Mouse (Mus musculus) liver, postnatal 0 days (tissue): ENCODE measurements at regions not wholly inside any gene's neighbourhood (a gene's known extent, or its start where the extent isn't known, plus 50 kb on each side); places are given as distances from the start of the nearest gene placed in this dataset.

ENCODE experiments used
- ATAC-seq: fragments of 200-750 bp; cut with Nextera tagmentation; 2 replicates; pipeline ENCODE4 v1.8.0; 2017; ENCODE audit warnings: mild to moderate bottlenecking, moderate library complexity
- DNase-seq: peaks from one replicate; pipeline ENCODE4 v3.0.0-alpha.2; 2016
- H3K27ac ChIP-seq: fragments of 300-500 bp; sonication (generic); 2 replicates; pipeline ENCODE4 v1.5.1; 2014; ENCODE audit warnings: antibody characterized with exemption, moderate library complexity, mild to moderate bottlenecking, low read depth
- H3K27me3 ChIP-seq: fragments of 300-500 bp; sonication (generic); 2 replicates; pipeline ENCODE4 v1.6.1; 2014; ENCODE audit warnings: low read length, control low read depth, mixed read lengths; ENCODE audit not compliant: insufficient read depth
- H3K36me3 ChIP-seq: fragments of 300-500 bp; sonication (generic); replicated peaks from 2 replicates; pipeline ENCODE4 v1.6.1; 2014; ENCODE audit warnings: mild to moderate bottlenecking, control low read depth, low read length, moderate library complexity, mixed read lengths; ENCODE audit not compliant: insufficient read depth
- H3K4me1 ChIP-seq: fragments of 300-500 bp; sonication (generic); 2 replicates; pipeline ENCODE4 v1.6.1; 2014; ENCODE audit warnings: antibody characterized with exemption, mild to moderate bottlenecking, control low read depth; ENCODE audit not compliant: insufficient read depth
- H3K4me2 ChIP-seq: fragments of 300-500 bp; sonication (generic); 2 replicates; pipeline ENCODE4 v1.6.1; 2014; ENCODE audit warnings: low read depth, mild to moderate bottlenecking, low read length, moderate library complexity, mixed read lengths
- H3K4me3 ChIP-seq: fragments of 300-500 bp; sonication (generic); 2 replicates; pipeline ENCODE4 v1.5.1; 2014; ENCODE audit warnings: low read depth, low read length
- H3K9ac ChIP-seq: fragments of 300-500 bp; sonication (generic); replicated peaks from 2 replicates; pipeline ENCODE4 v1.6.1; 2014; ENCODE audit warnings: mild to moderate bottlenecking, moderate library complexity
- H3K9me3 ChIP-seq: fragments of 300-500 bp; sonication (generic); 2 replicates; pipeline ENCODE4 v1.6.1; 2016; ENCODE audit warnings: mild to moderate bottlenecking, control low read depth, low read length, mixed read lengths
- CTCF ChIP-seq: sonication (generic); IDR thresholded peaks from 2 replicates; pipeline ENCODE4 v1.5.1; 2016; ENCODE audit warnings: antibody characterized with exemption, low read depth
- EP300 ChIP-seq: IDR thresholded peaks from 2 replicates; pipeline ENCODE4 v1.6.1; 2016; ENCODE audit warnings: antibody characterized with exemption, low read depth, mild to moderate bottlenecking
- WGBS: fragments of 180-500 bp; shearing (Covaris S2); extraction: QIAGEN DNeasy Blood & Tissue Kit; methylation state at CpG from one replicate; pipeline ENCODE4 v1.1.7; 2014; ENCODE audit not compliant: insufficient replicate concordance; 5-methylcytosine and 5-hydroxymethylcytosine counted together

DNA sequence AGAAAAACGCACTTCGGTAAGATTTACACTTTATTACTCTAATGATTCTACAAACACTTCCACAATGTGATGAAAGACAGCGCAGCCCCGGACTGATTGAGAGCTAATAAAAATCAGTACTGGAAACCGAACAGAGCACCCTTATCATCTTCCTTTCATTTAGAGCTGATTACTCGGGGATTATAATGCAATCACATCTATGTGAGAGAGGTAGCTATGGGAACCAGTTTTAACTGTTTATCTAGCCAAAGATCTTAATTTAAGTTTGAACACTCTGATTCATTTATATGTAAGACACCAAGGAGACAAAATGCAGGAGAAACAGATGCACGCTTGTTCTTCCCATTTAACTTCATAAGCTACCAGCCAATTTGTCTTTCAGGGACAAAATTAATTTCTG is 124.1 kb upstream of the Lmo4 start:
- no peak for DNase-seq
- no peak overlapping the region for H3K4me2 ChIP-seq
- no peak overlapping the region for H3K27ac ChIP-seq
- H3K36me3 ChIP-seq, result no peaks in the 10 kb centered on the region
- H3K27me3 ChIP-seq, result no peaks in the 10 kb centered on the region
- TF ChIP-seq EP300, result no peak
- no peak overlapping the region for H3K9ac ChIP-seq
- no peak overlapping the region for H3K4me3 ChIP-seq
- no peak for ATAC-seq
- WGBS, result 78% methylated on average over 7 of the region's 7 CpGs
- no peaks in the 10 kb centered on the region for H3K9me3 ChIP-seq
- H3K4me1 ChIP-seq, result no peaks in the 10 kb centered on the region

DNA sequence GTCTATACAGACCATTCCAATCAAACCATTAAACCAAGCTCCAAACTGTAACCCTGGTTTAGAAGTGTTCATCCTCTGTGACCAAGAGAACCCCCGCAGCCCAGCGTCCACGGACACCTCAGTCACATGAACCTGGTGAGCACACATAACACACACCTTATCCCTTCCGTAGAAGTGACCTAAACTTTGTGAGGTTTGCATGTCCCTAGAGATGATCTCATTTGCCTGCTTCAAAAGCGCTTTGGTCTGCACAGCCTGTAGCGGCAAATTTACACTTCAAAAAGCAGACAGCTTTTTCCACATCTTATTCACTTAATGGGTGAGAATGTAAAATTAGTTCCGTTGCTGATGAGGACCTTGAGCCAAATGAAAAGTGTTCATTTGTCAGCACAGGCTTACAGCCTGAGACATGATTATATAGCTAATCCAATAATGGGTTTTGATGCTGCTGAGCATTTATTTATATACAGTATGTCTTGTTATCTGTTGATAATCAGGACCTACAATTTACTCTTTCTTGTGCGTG is 122.3 kb upstream of the Lmo4 start:
- no peak overlapping the region for H3K4me3 ChIP-seq

DNA sequence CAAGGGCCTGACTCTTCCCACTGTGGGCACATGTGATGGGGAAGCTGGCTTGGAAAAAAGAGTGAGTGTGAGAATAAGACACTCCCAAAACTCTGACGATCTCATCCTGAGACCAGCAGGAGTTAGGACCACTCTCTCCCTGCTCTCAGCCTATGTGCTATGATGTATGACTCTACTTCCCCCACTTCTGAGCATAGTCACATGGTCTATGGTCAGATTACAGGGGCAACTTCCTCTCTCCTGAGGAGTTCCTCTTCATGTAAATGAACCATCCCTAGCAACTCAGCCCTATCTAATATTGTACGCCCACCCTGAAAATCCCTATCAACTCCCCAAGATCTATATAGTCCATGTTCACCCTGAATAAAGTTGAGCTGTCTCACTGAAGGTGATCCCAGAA is 120.0 kb upstream of the Lmo4 start:
- H3K27me3 ChIP-seq, result no peaks in the 10 kb centered on the region
- H3K4me2 ChIP-seq, result no peak overlapping the region
- H3K27ac ChIP-seq, result no peak overlapping the region
- no peaks in the 10 kb centered on the region for H3K4me1 ChIP-seq
- H3K9me3 ChIP-seq, result no peaks in the 10 kb centered on the region
- DNase-seq, result no peak
- H3K4me3 ChIP-seq, result no peak overlapping the region
- no peak overlapping the region for H3K9ac ChIP-seq
- no peak for TF ChIP-seq EP300
- no peak for TF ChIP-seq CTCF
- WGBS, result 82% methylated on average over 2 of the region's 2 CpGs
- H3K36me3 ChIP-seq, result no peaks in the 10 kb centered on the region
- no peak for ATAC-seq

More for the DNA sequence above, 122.3 kb upstream of the Lmo4 start:
- ATAC-seq (no peak), DNase-seq (no peak)
- 89% methylated on average over 8 of the region's 8 CpGs for WGBS
- TF ChIP-seq EP300, result no peak
- no peak for TF ChIP-seq CTCF
- Histone ChIP-seq H3K9ac (no peak overlapping the region), H3K36me3 (no peaks in the 10 kb centered on the region), H3K27me3 (no peaks in the 10 kb centered on the region), H3K27ac (no peak overlapping the region), H3K4me2 (no peak overlapping the region), H3K9me3 (no peaks in the 10 kb centered on the region), H3K4me1 (no peaks in the 10 kb centered on the region)

DNA sequence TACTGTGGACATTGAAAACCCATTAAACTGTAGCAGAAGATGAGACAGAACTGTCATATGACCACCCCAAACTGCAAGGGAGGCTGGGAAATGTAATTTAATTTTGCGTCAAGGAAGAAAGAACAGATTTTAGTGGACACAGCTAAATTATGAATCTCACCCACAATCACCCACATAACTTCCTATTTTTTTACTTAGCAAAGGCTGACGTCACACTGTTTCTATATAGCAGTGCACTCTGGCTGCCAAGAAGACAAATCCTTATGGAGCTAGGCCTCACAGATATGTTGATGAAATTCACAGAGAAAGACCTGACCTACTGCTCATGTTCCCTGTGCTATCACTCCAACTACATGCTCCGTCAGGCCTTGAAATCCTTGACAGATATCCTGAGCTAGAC is 118.5 kb upstream of the Lmo4 start:
- no peaks in the 10 kb centered on the region for H3K27me3 ChIP-seq
- WGBS, result 78% methylated on average over 3 of the region's 3 CpGs
- DNase-seq, result no peak
- H3K4me3 ChIP-seq, result no peak overlapping the region
- no peaks in the 10 kb centered on the region for H3K4me1 ChIP-seq
- no peaks in the 10 kb centered on the region for H3K9me3 ChIP-seq
- no peak overlapping the region for H3K27ac ChIP-seq
- H3K36me3 ChIP-seq, result no peaks in the 10 kb centered on the region
- TF ChIP-seq CTCF (no peak), EP300 (no peak)
- ATAC-seq, result no peak
- H3K4me2 ChIP-seq, result no peak overlapping the region
- no peak overlapping the region for H3K9ac ChIP-seq

DNA sequence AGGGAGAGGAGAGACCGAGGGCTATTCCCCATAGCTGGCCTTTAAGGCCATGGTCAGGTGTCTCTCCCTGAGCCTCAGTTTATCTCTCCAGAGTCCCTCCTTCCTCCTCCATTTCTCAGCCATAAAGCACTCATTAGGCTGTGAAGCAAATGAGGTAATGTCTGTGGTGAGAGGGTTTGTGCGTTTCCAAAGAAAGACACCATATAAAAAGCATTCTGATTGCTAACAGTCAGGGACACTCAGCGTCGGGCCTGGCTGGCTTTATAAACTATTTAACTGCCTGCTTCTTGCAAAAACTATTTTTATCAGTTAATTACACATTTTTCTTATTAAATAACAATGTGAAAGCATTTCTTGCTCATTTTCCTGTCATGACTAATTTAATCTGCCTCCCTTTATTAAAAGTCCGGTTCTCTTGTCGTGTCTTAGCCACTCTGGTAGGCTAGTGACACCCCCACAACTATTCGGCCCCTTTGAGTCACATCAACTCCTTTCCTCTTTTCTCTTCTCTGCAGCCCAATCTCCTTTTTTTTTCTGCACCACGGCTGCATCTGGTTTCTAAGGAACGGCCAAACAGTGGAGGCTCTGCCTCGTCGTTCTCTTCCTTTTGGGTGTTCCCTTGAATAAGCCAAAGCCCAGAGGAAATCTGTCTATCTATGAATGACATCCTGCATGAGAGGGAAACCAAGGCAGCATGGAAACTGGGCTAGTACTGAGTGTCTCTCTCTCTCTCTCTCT is 114.6 kb upstream of the Lmo4 start:
- Histone ChIP-seq H3K4me3 (no peak overlapping the region), H3K4me1 (no peaks in the 10 kb centered on the region), H3K27ac (no peak overlapping the region), H3K27me3 (no peaks in the 10 kb centered on the region), H3K36me3 (no peaks in the 10 kb centered on the region), H3K9ac (no peak overlapping the region), H3K9me3 (no peaks in the 10 kb centered on the region), H3K4me2 (no peak overlapping the region)
- WGBS, result 61% methylated on average over 11 of the region's 11 CpGs
- DNase-seq (no peak), ATAC-seq (no peak)
- no peak for TF ChIP-seq CTCF
- no peak for TF ChIP-seq EP300

DNA sequence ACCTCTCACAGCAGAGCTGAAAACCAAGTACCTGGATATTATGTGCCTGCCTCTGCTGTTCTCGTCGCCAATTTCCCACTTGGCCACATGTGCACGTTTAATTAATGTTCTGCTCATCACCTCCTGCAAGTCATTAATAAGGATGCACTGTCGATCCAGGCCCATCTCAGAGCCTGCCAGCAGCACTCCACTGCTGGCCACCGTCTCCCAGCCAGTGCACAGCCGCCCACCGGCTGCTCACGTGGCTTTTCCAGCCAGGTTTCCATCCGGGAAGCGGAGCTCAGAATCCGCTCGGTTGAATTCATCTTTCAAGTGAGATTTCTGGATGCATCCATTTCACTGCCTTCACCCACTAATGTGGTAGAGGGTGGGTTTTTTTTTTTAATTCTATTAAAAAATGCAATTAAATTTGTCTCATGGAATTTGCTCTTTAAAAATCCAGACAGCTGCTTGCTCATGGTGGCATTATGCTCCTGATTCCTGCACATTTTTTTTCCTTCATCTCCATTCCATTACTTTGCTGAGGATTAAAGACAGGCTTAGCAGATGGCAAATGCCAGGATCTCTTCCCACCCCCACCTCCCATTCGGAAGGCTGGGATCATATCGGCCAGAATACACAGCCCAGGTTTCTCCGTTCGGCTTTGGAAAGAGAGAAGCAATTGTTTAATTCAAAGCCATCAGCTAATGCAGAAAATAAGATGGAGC is 113.9 kb upstream of the Lmo4 start:
- no peaks in the 10 kb centered on the region for H3K4me1 ChIP-seq
- no peaks in the 10 kb centered on the region for H3K27me3 ChIP-seq
- H3K9me3 ChIP-seq, result no peaks in the 10 kb centered on the region
- H3K27ac ChIP-seq, result no peak overlapping the region
- ATAC-seq, result no peak
- no peak overlapping the region for H3K9ac ChIP-seq
- H3K4me2 ChIP-seq, result no peak overlapping the region
- DNase-seq, result no peak
- no peak overlapping the region for H3K4me3 ChIP-seq
- TF ChIP-seq CTCF (no peak), EP300 (no peak)
- no peaks in the 10 kb centered on the region for H3K36me3 ChIP-seq
- 81% methylated on average over 16 of the region's 16 CpGs for WGBS
